Mouse (Mus musculus) frontal cortex, adult 2 months (tissue): ENCODE measurements around the gene Ssr3. TPM values are rescaled to one million over a fixed set of nuclear protein-coding genes. Genes with fewer than 3 reads are reported as not detected.

Experiments
- DNase-seq, 2 experiments: peaks; one replicate each; pipeline ENCODE4 v3.0.0; 2022; ENCODE audit warnings: low spot score in 1 of 2; ENCODE audit errors: extremely low spot score in 1 of 2
- polyA plus RNA-seq: library from polyadenylated mRNA; depleted of rRNA; stranded (reverse); fragments of >200 nt; gene quantifications from 2 replicates; pipeline ENCODE4 v1.2.3, GENCODE M21; 2012

Ssr3 gene
- polyA plus RNA-seq, 1 experiment, result 100 TPM

DNA sequence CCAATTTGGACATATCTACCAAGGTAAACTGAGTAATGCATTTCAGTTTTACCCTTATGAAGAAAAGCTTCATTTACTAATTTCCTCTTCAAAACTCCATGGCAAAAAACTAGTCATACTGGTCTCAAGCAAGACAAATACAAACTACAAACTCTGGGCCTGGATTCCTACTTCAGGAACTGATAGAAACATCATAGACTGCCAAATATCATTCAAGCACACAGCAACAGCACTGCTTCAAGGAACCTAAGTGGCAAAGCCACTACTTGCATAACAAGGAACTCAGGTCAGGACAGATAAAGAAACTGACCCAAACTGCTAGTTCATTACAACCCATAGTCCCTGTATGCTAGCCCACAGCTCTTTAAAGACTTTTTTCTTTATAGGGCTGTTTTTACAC, 13.7 kb downstream of the Ssr3 start:
- DNase-seq, result no peak

GRCm38 (mm10) chr3:65374729-65375128, 17.7 kb downstream of the Ssr3 start:
- no peak for DNase-seq

- DNase-seq, result no peak
Observed at GRCm38 (mm10) chr3:65373594-65374182, 18.7 kb downstream of the Ssr3 start.

- no peak for DNase-seq
Observed at GRCm38 (mm10) chr3:65372552-65372951, 19.9 kb downstream of the Ssr3 start.

DNA sequence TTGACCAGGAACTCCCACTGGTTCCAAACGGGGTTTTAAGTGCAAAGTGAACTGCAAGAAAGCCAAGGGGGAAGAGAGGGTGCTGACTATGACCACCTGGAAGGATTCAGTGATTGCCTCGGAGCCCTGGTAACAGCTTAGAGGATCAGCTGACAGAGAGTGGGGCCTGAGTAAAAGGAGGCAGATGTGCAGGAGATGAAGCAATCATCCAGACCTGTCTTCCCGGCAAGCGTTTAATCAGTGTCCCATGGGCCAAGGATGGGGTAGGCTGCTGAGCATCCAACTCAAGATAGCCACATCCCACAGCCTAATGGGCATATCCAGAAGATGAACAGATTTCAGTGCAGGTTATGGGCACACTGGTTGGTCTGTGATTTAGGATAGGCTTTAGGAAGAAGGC, 24.5 kb downstream of the Ssr3 start:
- no peak for DNase-seq

DNA sequence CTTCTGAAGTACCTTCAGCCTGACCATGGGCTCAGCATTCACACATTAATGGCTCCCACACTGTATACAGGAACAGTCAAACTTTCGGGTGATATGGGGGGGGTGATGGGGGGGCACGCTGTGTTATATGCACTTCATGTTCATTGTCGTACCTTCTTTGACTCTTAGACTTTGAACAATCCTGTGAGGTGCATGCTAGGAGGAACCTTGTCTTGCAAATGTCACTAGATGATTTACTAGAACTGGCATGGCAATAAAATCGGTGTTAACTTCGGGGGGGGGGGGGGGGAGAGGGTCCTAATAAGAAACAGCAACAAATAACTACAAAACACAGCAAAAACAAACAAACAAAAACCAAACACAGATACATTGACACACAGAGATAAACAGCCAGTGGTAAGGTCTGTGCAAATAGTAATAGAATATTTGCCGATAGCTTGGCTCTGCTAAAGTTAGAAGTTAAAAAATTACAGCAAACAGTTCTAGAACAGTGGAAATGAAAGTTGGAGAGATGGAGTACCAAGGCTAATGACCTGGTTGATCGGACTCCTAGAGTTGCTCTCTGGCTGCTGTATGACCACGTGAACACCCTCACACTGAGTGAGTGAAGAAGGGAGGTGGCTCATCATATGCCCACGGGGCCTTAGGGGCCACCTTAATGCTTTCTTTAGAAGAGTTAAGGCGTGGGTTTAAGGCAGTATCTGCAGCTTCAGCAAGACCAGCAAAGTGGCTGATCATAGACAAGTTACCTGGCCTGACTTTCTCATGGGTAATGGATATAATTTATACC, 26.3 kb downstream of the Ssr3 start:
- no peak for DNase-seq

DNA sequence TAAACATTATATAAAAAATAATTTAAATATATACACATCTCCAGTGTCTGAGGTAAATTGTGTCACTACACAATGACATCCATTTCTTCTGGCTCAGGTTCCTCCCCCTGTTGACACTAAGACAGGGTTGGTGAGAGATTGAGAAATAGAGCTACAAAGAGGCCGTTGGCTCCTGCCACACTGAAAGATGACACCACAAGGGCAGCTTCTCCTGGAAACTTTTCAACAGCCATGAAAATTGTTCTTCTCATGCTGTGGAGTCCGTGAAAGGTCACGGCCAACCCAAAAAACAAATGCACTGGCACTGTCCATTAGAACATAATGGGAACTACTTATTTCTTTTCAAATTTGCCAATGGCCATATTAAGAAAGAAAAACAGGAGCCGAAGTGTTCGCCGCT, 27.2 kb downstream of the Ssr3 start:
- no peak for DNase-seq

- peak in 1 of 2 experiments; percentile 16 for DNase-seq
Observed at GRCm38 (mm10) chr3:65363438-65363837, 29.0 kb downstream of the Ssr3 start.

GRCm38 (mm10) chr3:65360163-65360969, 32.1 kb downstream of the Ssr3 start:
- no peak for DNase-seq

DNA sequence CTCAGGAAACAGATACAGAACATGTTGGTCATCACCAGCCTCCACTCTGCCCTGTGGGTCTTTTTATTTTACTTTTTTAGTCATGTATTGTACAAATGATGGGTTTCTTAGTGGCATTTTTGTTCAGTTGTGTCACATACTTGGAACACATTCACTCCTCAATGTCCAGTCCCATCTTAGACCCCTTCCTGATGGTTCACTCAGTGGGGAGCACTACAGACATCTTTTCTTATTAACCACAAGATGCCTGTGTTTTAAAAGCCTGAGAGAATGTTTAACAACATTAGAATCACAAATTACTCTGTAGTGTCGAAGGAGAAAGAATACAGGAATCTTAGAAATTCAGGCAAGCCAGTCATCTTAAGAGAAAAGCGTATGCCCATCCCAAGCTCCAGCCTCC, 33.6 kb downstream of the Ssr3 start:
- no peak for DNase-seq

DNA sequence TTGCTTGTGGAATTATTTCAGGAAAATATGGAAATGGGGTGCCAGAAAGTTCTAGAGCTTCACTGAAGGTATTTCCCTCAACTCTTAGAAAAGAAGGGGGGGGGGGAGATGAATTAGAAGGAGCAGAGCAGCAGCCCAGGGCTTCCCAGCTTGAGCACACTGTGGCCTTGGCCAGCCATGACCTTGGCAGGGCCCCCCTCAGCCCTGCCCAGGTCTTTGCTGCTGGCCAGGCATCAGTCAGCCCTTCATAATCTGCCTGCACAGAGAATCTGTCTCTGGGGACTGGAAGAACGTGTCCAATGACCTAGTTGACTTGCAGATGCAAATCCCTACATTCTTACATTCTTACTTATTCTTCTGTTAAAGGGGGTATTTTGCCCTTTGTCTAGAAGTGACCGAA, 34.1 kb downstream of the Ssr3 start:
- no peak for DNase-seq

DNA sequence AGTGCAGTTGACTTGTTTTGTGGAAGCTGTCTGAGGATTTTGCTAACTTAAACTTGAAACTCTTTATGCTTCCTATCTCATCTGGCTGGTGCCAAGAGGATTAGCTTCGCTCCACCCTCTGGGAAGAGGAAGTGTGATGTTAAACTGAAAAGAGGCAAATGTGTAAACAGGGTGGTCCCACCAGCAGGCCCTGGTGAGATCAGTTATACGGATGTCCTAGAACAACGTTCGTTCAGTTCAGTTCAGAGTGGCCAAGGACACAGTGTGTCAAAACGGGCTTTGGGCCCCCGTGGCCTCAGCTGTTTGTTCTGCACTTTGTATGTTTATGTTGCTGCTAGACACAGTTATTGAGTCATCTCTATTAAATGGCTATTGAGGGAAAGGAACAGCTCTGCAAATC, 36.9 kb downstream of the Ssr3 start:
- DNase-seq, result no peak

DNA sequence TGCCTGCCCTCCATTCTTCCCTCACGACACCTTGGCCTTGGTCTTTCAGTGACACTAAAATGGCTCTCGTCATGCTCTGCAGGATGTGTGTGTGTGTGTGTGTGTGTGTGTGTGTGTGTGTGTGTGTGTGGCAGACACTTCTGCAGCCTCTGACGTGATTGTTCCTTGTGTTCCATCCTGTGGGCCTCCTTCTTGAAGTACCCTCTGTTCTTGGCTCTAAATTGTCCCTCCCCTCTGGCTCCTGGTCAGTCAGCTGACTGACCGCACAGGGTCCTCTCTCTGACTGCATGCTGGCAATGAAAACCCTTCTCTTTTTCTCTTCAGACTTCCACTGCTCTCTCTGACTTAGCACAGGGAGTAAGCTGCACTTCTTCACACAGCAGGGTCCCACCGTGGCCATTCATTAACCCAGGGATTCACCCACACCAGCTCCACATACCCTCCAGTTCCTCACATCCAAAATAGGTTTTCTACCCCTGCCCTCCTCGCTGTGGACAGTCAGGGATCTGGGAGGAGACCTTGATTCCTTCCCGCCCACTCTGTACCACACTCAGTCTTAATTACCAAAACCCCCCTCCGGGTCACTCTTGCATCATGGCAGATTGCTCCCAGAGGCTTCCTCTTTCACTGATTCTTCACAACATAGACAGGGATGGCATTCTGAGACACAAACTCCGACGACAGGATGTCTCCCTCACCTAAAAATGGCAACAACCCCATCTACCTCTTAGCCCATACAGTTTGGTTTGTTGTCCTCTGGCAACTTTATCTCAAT, 39.0 kb downstream of the Ssr3 start:
- DNase-seq, result no peak

DNA sequence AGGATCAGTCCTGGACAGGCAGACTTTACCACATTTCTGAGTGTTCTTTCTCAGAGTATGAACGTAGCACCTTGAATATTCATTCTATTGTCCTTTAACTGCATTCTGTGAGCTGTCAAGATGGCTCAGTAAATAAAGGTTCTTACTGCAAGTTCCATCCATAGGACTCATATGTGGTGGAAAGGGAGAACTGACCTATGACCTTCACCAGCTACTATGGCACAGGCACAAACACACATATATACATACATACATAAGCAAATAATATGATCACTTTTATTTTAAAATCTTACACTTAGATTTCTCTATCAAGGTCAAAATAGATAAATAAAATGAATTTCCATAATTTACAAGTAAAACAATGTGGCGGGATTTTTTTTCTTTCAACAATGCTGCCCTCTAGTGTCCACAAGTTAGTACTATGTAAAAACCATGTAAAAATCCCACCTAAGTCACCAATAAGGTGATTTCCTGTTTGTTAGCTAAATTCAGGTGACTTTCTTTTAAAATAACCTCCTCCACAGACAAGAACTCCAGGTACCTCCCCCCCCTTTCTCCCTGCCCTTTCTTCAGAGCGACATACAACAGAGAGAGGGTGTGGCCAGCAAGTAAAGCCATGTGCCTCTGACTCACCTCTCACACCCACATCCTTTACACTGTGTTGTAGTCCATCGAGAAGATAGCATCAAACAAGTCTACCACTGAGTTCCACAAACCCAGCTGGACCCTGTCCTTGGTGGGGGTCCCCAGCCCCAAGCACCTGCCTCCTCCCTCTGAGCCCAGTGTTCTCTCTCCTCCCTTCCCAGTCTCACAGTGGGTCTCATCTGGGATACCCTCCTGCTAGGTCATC, 39.9 kb downstream of the Ssr3 start:
- DNase-seq, result peak in 1 of 2 experiments; percentile 61

DNA sequence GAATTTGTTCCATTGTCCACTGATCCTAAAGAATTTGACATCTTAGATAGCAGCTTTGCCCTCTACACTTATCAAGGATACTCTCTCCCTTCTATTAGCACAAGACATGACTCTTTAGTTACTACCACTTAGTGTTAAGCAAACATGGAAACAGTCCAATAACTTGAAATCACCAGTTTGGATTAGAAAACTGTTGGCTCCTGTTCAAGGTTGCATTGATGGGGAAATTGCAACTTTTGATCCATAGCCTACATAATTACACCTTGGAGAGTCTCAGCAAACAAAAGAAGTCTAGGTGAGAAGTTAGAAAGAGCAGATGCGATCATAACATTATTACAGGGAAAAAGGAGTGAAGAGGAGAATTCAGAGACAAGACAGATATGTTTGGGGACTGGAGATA, 46.2 kb downstream of the Ssr3 start:
- no peak for DNase-seq

DNA sequence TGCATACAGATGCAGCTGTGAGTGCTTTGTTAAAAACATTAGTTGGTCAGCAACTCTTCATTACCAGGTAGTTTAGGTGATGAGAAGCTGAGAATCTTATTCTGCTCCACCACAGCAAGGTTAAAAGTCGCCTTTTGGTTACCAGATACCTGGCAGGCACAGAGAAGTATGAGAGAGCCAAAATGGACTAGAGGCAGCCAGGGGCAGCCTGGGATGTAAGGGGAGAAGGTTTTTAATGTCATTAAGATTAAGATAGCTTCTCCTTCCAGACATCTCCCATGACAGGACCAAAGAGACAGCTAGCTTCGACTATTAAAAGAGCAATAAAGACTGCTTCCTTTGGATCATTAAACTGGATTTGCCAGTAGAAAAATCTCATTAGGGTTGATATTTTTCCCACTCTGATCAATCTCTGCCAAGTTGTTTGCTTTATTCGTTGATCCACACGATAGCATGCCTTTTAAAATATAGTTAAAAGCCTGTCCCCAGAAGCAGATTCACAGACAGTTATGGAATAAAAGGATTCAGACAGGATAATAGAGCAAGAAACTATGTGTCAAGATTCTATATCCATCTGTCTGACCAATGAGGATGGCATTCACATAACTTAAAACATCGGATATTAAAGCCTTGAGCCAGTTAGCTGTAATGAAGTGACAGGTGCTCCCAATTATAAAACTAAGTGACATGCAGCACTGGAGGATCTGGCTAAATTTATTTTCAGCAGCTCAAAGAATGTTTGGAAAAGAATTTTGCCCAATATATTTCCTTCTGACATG, 52.1 kb downstream of the Ssr3 start:
- DNase-seq, result no peak

GRCm38 (mm10) chr3:65337835-65338464, 54.5 kb downstream of the Ssr3 start:
- no peak for DNase-seq
